Mouse (Mus musculus) lung, postnatal 0 days (tissue): ENCODE measurements at regions not wholly inside any gene's neighbourhood (a gene's known extent, or its start where the extent isn't known, plus 50 kb on each side); places are given as distances from the start of the nearest gene placed in this dataset.

ENCODE experiments used
- ATAC-seq: fragments of 200-750 bp; cut with Nextera tagmentation; 2 replicates; pipeline ENCODE4 v1.8.0; 2017; ENCODE audit warnings: moderate library complexity
- DNase-seq: peaks from one replicate; pipeline ENCODE4 v3.0.0-alpha.2; 2016; ENCODE audit warnings: low spot score
- H3K27ac ChIP-seq: fragments of 300-500 bp; sonication (generic); 2 replicates; pipeline ENCODE4 v1.5.1; 2014; ENCODE audit warnings: antibody characterized with exemption, mild to moderate bottlenecking, low read length, mixed read lengths
- H3K27me3 ChIP-seq: fragments of 300-500 bp; sonication (generic); replicated peaks from 2 replicates; pipeline ENCODE4 v1.6.1; 2014; ENCODE audit warnings: low read length, mixed read lengths; ENCODE audit not compliant: insufficient read depth
- H3K36me3 ChIP-seq: fragments of 300-500 bp; sonication (generic); 2 replicates; pipeline ENCODE4 v1.6.1; 2014; ENCODE audit warnings: low read length, mixed read lengths; ENCODE audit not compliant: insufficient read depth
- H3K4me1 ChIP-seq: fragments of 300-500 bp; sonication (generic); 2 replicates; pipeline ENCODE4 v1.6.1; 2014; ENCODE audit warnings: antibody characterized with exemption, low read depth, low read length, mixed read lengths; ENCODE audit not compliant: insufficient read depth
- H3K4me2 ChIP-seq: fragments of 300-500 bp; sonication (generic); replicated peaks from 2 replicates; pipeline ENCODE4 v1.6.1; 2014; ENCODE audit warnings: low read depth, mild to moderate bottlenecking, low read length, moderate library complexity, mixed read lengths
- H3K4me3 ChIP-seq: fragments of 300-500 bp; sonication (generic); 2 replicates; pipeline ENCODE4 v1.5.1; 2014; ENCODE audit warnings: low read depth, low read length
- H3K9ac ChIP-seq: fragments of 300-500 bp; sonication (generic); replicated peaks from 2 replicates; pipeline ENCODE4 v1.6.1; 2014; ENCODE audit warnings: low read depth, mild to moderate bottlenecking
- H3K9me3 ChIP-seq: fragments of 300-500 bp; sonication (generic); 2 replicates; pipeline ENCODE4 v1.6.1; 2016; ENCODE audit warnings: low read length, mixed read lengths
- CTCF ChIP-seq: IDR thresholded peaks from 2 replicates; pipeline ENCODE4 v1.5.1; 2016; ENCODE audit warnings: antibody characterized with exemption, mild to moderate bottlenecking
- EP300 ChIP-seq: IDR thresholded peaks from 2 replicates; pipeline ENCODE4 v1.6.1; 2016; ENCODE audit warnings: antibody characterized with exemption, mild to moderate bottlenecking, control low read depth
- WGBS: fragments of 180-500 bp; shearing (Covaris S2); extraction: QIAGEN DNeasy Blood & Tissue Kit; methylation state at CpG from one replicate; pipeline ENCODE4 v1.1.7; 2014; 5-methylcytosine and 5-hydroxymethylcytosine counted together

DNA sequence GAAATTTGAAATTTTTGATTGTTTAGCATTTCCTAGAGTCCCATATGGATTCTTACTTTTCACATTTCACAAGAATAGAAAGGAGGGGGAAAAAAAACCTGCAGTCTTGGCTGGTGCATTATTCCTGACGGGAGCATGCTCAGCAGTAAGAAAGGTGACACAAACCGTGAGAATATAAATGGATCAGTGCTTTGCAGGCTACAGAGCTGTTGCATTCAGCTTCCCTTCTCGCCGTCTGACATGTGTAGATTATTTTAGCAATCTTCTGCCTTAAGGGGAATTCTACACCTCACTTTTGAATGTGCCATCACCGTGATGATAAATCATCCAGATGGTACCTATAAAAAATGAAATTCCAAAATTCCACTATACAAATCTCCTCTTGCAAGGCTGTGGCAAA is 55.3 kb downstream of the Crygf start:
- Histone ChIP-seq H3K9ac (no peak overlapping the region), H3K9me3 (no peaks in the 10 kb centered on the region), H3K4me2 (no peak overlapping the region), H3K27ac (no peak overlapping the region), H3K4me1 (no peaks in the 10 kb centered on the region), H3K27me3 (no peaks in the 10 kb centered on the region), H3K36me3 (no peaks in the 10 kb centered on the region), H3K4me3 (no peak overlapping the region)
- DNase-seq (no peak), ATAC-seq (no peak)
- no peak for TF ChIP-seq CTCF
- TF ChIP-seq EP300: no peak
- WGBS: 78% methylated on average over 5 of the region's 5 CpGs

DNA sequence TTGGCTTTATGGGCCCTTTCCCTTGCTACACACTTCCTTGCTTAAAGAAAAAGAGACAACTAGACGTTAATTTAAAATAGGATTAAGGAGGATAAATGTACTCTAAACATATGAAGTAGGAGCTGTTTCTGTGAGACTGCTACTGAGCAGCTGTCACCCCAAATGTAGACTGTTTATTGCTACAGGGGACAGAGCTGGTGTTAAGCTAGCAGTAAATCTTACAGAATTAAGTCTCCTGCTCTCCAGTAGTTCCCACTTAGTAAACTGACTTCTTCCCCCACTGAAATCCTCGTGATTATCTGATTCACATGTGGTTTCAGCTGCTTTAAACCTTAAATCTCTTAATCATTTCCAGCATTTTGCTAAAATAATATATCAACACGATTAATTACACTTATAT is 74.1 kb downstream of the Crygf start:
- Histone ChIP-seq H3K36me3 (no peaks in the 10 kb centered on the region), H3K4me3 (no peak overlapping the region), H3K27me3 (no peaks in the 10 kb centered on the region), H3K4me1 (no peaks in the 10 kb centered on the region), H3K27ac (no peak overlapping the region), H3K9ac (no peak overlapping the region), H3K9me3 (no peaks in the 10 kb centered on the region), H3K4me2 (no peak overlapping the region)
- TF ChIP-seq CTCF: no peak
- no peak for TF ChIP-seq EP300
- DNase-seq: peak; percentile 1
- 49% methylated on average over 3 of the region's 3 CpGs for WGBS
- ATAC-seq: no peak

DNA sequence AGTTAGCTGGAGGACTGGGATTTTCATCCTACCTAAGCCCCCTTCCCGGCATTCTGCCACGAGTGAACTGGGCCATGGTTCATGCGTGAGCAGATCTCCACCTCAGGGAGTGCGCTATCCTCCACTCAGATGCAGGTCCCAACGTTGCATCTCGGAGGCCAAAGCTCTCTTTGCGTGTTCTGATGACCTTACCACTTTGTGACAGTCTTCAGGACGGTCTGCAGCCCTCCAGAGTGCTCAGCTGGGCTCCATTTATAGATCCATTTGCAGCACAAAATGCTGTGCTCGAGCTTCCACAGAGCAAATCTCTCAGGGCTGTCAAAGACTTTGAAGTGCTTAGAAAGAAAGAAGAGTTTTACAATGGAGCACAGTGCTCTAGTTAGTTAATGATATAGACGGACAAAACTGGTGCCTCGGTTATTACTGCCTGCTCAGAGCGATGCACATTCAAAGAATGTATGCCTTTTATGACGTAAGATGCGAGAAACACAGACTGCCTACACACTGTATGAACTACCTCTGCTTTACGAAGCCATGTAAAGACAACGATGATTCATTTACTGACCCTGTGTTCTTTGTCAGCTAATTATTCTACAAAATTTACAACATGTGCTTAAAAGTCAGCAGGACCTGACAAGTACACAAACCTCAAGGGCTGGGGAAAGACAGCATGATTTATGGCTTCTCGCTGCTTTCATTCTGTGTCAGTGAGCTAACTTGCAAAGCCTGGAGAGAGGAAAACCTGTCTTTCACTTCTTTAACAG is 77.8 kb downstream of the Crygf start:
- Histone ChIP-seq H3K27ac (no peak overlapping the region), H3K4me3 (no peak overlapping the region), H3K36me3 (no peaks in the 10 kb centered on the region), H3K9me3 (no peaks in the 10 kb centered on the region), H3K9ac (no peak overlapping the region), H3K27me3 (no peaks in the 10 kb centered on the region), H3K4me2 (no peak overlapping the region), H3K4me1 (no peaks in the 10 kb centered on the region)
- DNase-seq (peak; percentile 2), ATAC-seq (no peak)
- 35% methylated on average over 17 of the region's 17 CpGs for WGBS
- TF ChIP-seq EP300: no peak
